23 mouse cellular contexts compared by ENCODE assay signal in genomic region chr2:49978606-49979005, GRCm38 (mm10).
"Had no signal": no experiment of that assay in that cellular context is flagged by ENCODE, and none has a peak within 500 bp of the region (broad histone marks: within the 10 kb centered on the region; RNA-seq: fewer than 3 reads in every experiment).

No protein-coding gene starts in this region.

- H3K4me2 ChIP-seq: heart, embryonic 12.5 days; hindbrain, embryonic 13.5 days; hindbrain, embryonic 15.5 days; kidney, embryonic 15.5 days; limb, embryonic 12.5 days; liver, embryonic 11.5 days; liver, embryonic 13.5 days had no signal

- H3K4me3 ChIP-seq: heart, embryonic 10.5 days; heart, embryonic 12.5 days; hindbrain, embryonic 13.5 days; hindbrain, embryonic 15.5 days; kidney, embryonic 15.5 days; limb, embryonic 10.5 days; limb, embryonic 12.5 days; liver, embryonic 13.5 days had no signal

- H3K27me3 ChIP-seq: heart, embryonic 12.5 days; hindbrain, embryonic 13.5 days; hindbrain, embryonic 15.5 days; kidney, embryonic 15.5 days; limb, embryonic 12.5 days; liver, embryonic 13.5 days had no signal

- H3K9ac ChIP-seq: heart, embryonic 12.5 days; hindbrain, embryonic 13.5 days; hindbrain, embryonic 15.5 days; kidney, embryonic 15.5 days; limb, embryonic 12.5 days; liver, embryonic 13.5 days had no signal

- DNase-seq: gastrocnemius, postnatal 14 days; gastrocnemius, postnatal 36 days; heart, adult 18-20 months; heart, postnatal 10 days; kidney, adult 11 months; kidney, adult 2 months; kidney, adult 9 months; kidney, postnatal 10 days; kidney, postnatal 36 days; layer of hippocampus, adult 9-11 months; layer of hippocampus, postnatal 36 days; liver; liver, embryonic 13.5 days had no signal

- ATAC-seq: hindbrain, postnatal 0 days; intestine, embryonic 16.5 days had no signal

- H3K36me3 ChIP-seq: heart, embryonic 10.5 days; heart, embryonic 12.5 days; hindbrain, embryonic 13.5 days; hindbrain, embryonic 15.5 days; kidney, embryonic 15.5 days; limb, embryonic 10.5 days; limb, embryonic 12.5 days; liver, embryonic 13.5 days had no signal

- H3K27ac ChIP-seq: heart, embryonic 10.5 days; hindbrain, embryonic 13.5 days; hindbrain, embryonic 15.5 days; hindbrain, postnatal 0 days; kidney, embryonic 15.5 days; limb, embryonic 10.5 days; limb, embryonic 12.5 days; liver, embryonic 13.5 days had no signal

- H3K4me1 ChIP-seq: heart, embryonic 12.5 days; hindbrain, embryonic 13.5 days; hindbrain, embryonic 15.5 days; kidney, embryonic 15.5 days; limb, embryonic 10.5 days; limb, embryonic 12.5 days; liver, embryonic 13.5 days had no signal

- H3K9me3 ChIP-seq: heart, embryonic 10.5 days; heart, embryonic 12.5 days; hindbrain, embryonic 13.5 days; hindbrain, embryonic 15.5 days; kidney, embryonic 15.5 days; limb, embryonic 10.5 days; limb, embryonic 12.5 days; liver, embryonic 13.5 days had no signal
